Mouse (Mus musculus) heart, adult 11 months (tissue): Measurements from ENCODE around the gene Olfr1134.
"Not testable (repeated sequence)": the region's sequence is repeated elsewhere in the genome, so short reads cannot be mapped to it uniquely, and the experiment has no call there.

Experiments
- DNase-seq: peaks from one replicate; pipeline ENCODE4 v3.0.0; 2022

Olfr1134 gene

DNA sequence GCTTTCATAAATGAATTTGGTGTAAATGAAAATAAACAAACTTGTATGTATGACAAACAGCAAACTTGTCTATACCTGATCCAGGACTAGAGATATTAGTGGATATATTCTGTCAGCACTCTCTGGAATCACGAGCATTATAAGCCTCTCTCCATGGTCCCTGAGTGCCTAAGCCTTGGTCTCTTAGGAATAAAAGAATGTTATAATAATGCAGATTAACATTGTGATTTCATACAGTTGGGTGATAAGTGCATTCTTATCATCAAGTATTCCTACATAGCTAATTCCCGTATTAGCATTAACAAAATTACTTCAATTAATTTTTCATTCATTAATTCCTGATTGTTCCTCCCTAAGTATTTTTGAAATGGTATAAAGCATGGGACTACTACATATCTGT lies at the start of gene Olfr1134:
Gene Olfr1134, minus strand, starts transcription at position 101 of the 400 bp plus-strand sequence.
- DNase-seq, result no peak

DNA sequence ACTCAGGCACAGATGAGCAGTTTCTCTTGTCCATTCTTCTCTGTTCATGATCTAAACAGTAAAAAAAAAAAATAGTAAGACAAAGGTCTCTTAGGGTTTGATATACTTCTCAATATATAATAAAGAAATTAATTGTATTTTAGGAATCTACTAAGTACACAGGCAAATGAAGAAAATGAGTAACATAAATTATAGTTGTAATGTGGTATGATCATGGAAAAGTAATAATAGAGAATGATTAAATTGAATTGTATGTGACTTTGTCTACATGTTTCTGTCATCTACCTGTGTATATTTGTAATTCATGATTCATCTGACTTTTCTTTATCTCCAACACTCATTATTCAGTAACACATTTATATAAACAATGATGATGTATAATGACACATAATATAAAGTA lies 35.6 kb upstream of the Olfr1134 start, which contains the start of gene Olfr1136:
Gene Olfr1136, minus strand, starts transcription at position 101 of the 400 bp plus-strand sequence.
- no peak for DNase-seq

DNA sequence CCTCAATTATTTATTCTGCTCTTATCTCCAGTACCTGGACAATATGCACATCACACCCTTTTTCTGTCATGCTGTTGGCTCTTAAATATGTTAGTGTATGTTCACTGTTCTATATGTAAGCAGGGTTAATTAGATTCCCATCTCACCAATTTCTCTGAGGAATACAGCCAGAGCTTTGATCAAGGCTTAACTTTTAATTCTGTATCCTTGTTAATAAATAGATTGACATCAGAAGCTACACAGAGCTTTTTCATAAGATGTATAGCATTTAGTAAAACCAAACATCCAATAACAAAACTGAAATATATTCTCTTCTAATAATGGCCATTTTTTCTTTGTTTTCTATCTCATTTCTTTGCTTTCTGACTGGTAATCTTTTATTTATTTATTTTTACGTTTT lies 15.3 kb upstream of the Olfr1134 start, which contains the start of gene Olfr1135:
Gene Olfr1135, minus strand, starts transcription at position 101 of the 400 bp plus-strand sequence.
- DNase-seq, result no peak

DNA sequence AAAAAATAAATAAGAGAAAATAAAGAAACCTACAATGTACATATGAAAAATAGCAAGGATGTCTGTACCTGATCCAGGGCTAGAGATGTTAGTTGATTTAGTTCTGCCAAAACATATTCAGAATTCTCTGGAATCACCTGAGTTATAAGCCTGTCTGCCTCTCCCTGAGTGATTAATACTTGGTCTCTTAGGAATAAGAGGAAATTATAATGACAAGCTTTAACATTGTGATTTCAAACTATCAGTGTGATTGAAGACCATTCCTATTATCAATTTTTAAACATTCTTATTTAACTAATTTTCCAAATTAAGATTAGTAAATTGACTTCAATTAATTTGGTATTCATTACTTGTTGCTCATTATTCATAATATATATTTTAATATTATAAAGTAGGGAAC lies 11.0 kb downstream of the Olfr1134 start, which contains the start of gene Olfr1133:
Gene Olfr1133, minus strand, starts transcription at position 101 of the 400 bp plus-strand sequence.
- DNase-seq, result no peak

DNA sequence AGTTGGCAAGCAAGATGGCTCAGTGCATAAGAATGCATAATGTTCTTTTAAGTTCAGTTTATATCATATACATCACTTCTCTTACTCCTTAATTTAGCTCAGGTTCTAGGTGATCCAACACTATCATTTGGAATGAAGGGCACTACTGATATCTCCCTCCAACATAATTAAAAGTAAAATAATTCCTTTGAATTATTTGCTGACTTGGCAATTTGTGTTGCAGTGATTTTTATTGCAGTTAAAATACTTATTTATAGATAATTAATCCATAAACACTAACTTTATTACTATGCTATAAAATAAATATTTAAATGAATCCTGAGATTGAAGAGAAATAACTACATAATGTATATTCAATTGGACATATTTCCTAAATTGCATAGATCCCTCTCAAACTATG lies 15.8 kb downstream of the Olfr1134 start:
- DNase-seq, result no peak

DNA sequence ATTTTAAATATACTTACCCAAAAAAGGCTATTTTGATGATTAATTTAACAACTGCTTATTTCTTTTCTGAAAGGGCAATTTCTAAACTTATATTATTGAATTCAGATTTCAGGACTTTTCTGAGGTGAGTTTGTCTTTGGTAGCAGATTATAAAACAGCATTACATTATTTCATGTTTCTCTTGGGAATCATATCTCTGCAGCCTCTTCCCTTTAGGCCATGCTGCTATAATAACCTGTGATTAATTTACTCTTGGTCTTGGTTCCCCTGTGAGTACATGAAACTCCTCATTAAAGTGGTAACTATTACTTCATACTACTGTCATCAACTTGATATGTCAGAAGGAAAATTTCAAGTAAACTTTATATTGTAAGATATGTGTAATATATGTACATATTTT lies 20.8 kb downstream of the Olfr1134 start, which contains the start of gene Olfr1132:
Gene Olfr1132, minus strand, starts transcription at position 101 of the 400 bp plus-strand sequence.
- no peak for DNase-seq

DNA sequence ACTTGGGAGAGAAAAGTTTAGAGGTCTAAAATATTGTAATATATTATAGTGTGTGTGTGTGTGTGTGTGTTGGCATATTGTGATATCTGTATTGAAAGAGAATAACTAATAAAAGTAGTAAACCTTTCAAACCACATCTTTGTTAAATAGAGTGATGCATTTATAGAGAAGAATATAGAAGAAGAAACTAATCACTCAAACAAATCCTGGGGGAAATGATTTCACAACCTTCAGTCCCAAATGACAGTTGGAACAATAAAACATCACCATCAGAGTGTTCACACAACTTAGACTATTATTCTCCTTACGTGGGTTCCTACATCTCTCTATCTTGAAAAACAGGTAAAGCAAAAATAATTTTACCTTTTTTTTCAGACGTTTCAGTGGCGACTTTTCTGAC lies 31.5 kb downstream of the Olfr1134 start, which contains the start of gene Olfr1131:
Gene Olfr1131, plus strand, starts transcription at position 301 of the 400 bp plus-strand sequence.
- no peak for DNase-seq

DNA sequence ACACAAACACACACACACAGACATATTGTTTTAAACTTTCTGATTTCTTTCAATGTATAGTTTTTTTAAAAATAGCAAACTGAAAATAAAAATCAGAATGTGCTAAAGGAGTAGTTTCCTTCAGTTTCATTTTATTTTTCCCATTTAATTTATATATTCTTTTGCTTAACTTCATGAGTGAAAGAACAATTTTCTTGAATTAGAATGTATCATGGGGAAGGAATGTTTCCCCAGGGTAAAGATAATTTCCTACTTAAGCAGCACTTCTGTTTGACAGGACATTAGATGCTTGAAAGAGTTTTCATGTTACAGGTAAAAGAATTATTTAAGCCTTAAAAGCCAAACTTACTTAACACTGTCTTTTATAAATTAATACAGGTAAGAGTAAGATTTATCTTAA lies 52.3 kb downstream of the Olfr1134 start, which contains the start of gene Olfr1130:
Gene Olfr1130, plus strand, starts transcription at position 301 of the 400 bp plus-strand sequence.
- not testable (repeated sequence) for DNase-seq
